Mouse (Mus musculus): ENCODE data around the gene Ptprf.

GRCm38 (mm10) chr4:118276520-118277232, 14.5 kb downstream of the Ptprf start:
- no peak for TF ChIP-seq POLR2A (IDR thresholded peaks at IDR 0.05; ENCODE audit: insufficient read depth, low read length)
- no peak for TF ChIP-seq CTCF (IDR thresholded peaks at IDR 0.05; ENCODE audit: low read depth, low read length)
- TF ChIP-seq EP300 (IDR thresholded peaks at IDR 0.05; ENCODE audit: insufficient read depth, low read depth, low read length) = no peak

All from ES-Bruce4 (cell line).